Mouse (Mus musculus) midbrain, embryonic 13.5 days (tissue): ENCODE measurements at regions not wholly inside any gene's neighbourhood (a gene's known extent, or its start where the extent isn't known, plus 50 kb on each side); places are given as distances from the start of the nearest gene placed in this dataset.

ENCODE experiments used
- ATAC-seq: fragments of 200-750 bp; cut with Nextera tagmentation; 2 replicates; pipeline ENCODE4 v1.8.0; 2017; ENCODE audit warnings: mild to moderate bottlenecking, moderate TSS enrichment, moderate library complexity
- H3K27ac ChIP-seq: fragments of 300-500 bp; sonication (generic); 2 replicates; pipeline ENCODE4 v1.5.1; 2015; ENCODE audit warnings: inconsistent platforms, mild to moderate bottlenecking, moderate library complexity
- H3K27me3 ChIP-seq: fragments of 300-500 bp; sonication (generic); 2 replicates; pipeline ENCODE4 v1.6.1; 2015; ENCODE audit warnings: mild to moderate bottlenecking, inconsistent platforms
- H3K36me3 ChIP-seq: fragments of 300-500 bp; sonication (generic); 2 replicates; pipeline ENCODE4 v1.6.1; 2015; ENCODE audit warnings: mild to moderate bottlenecking, inconsistent platforms
- H3K4me1 ChIP-seq: fragments of 300-500 bp; sonication (generic); replicated peaks from 2 replicates; pipeline ENCODE4 v1.6.1; 2015; ENCODE audit warnings: inconsistent platforms
- H3K4me2 ChIP-seq: fragments of 300-500 bp; sonication (generic); replicated peaks from 2 replicates; pipeline ENCODE4 v1.6.1; 2015; ENCODE audit warnings: moderate library complexity, mild to moderate bottlenecking, inconsistent platforms
- H3K4me3 ChIP-seq: fragments of 300-500 bp; sonication (generic); replicated peaks from 2 replicates; pipeline ENCODE4 v1.5.1; 2015; ENCODE audit warnings: mild to moderate bottlenecking, inconsistent platforms
- H3K9ac ChIP-seq: fragments of 300-500 bp; sonication (generic); replicated peaks from 2 replicates; pipeline ENCODE4 v1.6.1; 2015; ENCODE audit warnings: mild to moderate bottlenecking, inconsistent platforms
- H3K9me3 ChIP-seq: fragments of 300-500 bp; sonication (generic); 2 replicates; pipeline ENCODE4 v1.6.1; 2016; ENCODE audit warnings: mild to moderate bottlenecking, inconsistent platforms
- WGBS: fragments of 180-500 bp; shearing (Covaris S2); methylation state at CpG from one replicate; pipeline ENCODE4 v1.1.7; 2015; 5-methylcytosine and 5-hydroxymethylcytosine counted together

DNA sequence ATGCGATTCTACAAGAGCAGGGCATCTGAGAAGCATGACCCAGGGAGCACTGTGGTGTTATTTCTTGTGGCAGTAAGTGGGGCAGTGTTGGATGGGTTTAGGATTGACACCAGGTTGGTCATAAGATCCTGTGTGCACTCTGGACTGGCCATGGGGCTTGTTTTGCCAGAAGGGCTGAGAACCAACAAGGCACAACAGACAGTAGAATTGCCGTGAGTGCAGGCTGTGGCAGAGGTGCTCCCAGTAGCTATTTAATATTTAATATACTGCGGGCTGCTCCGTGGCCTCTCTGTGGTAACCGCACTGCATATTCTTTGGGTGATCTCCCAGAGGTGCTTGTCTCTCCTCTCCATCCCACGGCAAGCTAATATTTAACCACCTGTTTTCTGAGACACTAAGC, 88.5 kb downstream of the 4930426L09Rik start:
- H3K9me3 ChIP-seq, result no peaks in the 10 kb centered on the region
- no peak for ATAC-seq
- no peak overlapping the region; the same call in 1 of the 2 replicates for H3K27ac ChIP-seq
- 90% methylated on average over 6 of the region's 6 CpGs for WGBS
- H3K4me2 ChIP-seq, result no peak overlapping the region
- no peaks in the 10 kb centered on the region for H3K4me1 ChIP-seq
- no peaks in the 10 kb centered on the region for H3K36me3 ChIP-seq
- no peak overlapping the region for H3K9ac ChIP-seq
- H3K27me3 ChIP-seq, result no peaks in the 10 kb centered on the region
- H3K4me3 ChIP-seq, result no peak overlapping the region

DNA sequence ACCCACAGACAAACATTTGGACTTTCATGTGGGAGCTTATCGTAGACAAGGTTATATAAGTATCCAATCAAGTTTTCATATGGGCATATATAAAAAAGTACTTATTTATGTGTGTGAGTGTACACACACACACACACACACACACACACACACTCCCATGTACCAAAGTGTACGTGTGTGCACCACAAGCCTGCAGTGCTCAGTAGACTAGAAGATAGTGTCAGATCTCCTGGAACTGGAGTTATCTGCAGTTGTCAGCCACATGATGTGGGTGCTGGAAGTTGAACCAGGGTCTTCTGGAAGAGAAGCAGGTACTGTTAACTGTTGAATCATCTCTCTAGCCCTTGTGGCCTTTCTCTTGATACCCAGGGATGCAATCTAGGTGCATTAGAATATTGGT, 99.7 kb upstream of the Armc3 start:
- Histone ChIP-seq H3K4me1 (no peaks in the 10 kb centered on the region), H3K9ac (no peak overlapping the region), H3K4me3 (no peak overlapping the region), H3K27me3 (no peaks in the 10 kb centered on the region), H3K9me3 (no peaks in the 10 kb centered on the region), H3K36me3 (no peaks in the 10 kb centered on the region), H3K27ac (no peak overlapping the region), H3K4me2 (no peak overlapping the region)
- 85% methylated on average over 2 of the region's 2 CpGs for WGBS
- ATAC-seq, result no peak

DNA sequence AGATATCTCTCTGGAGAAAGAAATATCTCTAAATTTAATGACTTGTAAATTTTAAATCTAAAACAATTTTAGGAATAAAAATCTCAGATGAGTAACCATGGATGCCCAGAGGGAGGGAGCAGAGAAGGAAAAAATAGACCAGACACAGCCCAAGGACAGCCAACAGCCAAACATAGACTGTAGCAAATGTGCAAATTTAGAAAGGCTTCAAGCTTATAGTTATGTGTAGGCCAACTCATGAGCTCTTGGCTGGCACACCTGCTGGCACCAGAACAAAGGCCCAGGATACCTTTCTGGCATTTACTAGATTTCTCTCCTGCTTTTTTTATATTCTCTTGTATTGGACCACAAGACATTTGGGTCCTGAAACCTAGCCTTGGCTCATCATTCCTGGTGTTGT, 90.3 kb upstream of the Armc3 start:
- Histone ChIP-seq H3K27me3 (no peaks in the 10 kb centered on the region), H3K27ac (no peak overlapping the region), H3K4me3 (no peak overlapping the region), H3K36me3 (no peaks in the 10 kb centered on the region), H3K4me1 (no peaks in the 10 kb centered on the region), H3K9me3 (no peaks in the 10 kb centered on the region), H3K9ac (no peak overlapping the region), H3K4me2 (no peak overlapping the region)
- no peak for ATAC-seq

DNA sequence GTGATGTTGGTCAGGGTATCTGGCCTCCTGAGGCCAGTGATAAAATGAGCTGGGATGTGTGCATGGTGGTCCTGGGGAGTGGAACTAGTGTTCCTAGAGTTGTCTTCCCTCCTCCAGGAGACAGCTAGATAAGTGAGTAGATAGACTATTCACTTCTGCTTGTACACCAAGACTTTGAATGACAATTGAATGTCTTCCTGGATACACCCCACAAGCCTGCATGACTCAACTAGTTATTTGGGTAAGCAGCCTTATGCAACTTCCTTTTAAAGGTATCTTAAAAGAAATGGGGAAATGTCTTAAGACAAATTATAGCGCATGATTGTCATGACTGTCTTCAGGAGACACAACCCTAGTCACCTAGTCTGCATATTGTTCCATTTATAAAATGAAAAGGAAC, 79.2 kb upstream of the Armc3 start:
- Histone ChIP-seq H3K4me2 (no peak overlapping the region), H3K27ac (no peak overlapping the region), H3K27me3 (no peaks in the 10 kb centered on the region), H3K9me3 (no peaks in the 10 kb centered on the region), H3K9ac (no peak overlapping the region), H3K4me3 (no peak overlapping the region), H3K36me3 (no peaks in the 10 kb centered on the region), H3K4me1 (no peaks in the 10 kb centered on the region)
- ATAC-seq, result no peak
- 93% methylated on average over 1 of the region's 1 CpGs for WGBS

DNA sequence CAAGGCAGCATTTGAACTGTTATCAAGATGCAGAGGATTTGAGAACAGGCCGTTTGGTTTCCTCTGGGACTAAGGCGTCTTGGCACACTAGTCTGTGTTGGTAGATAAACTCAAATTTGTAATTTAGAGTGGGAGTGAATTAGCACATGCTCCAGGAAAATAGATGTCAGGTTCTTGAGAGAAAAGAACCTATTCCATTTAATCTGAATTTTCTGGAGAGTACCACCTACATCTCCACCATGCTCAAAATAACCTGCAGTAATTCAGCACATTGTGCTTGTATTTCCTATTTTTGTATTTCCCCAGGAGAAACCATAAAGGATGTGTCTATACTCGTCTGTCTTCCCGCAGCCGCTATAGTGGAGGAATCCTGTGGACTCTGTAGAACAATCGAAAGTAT, 66.2 kb upstream of the Armc3 start:
- no peak for ATAC-seq
- H3K4me1 ChIP-seq, result no peaks in the 10 kb centered on the region
- no peak overlapping the region for H3K27ac ChIP-seq
- H3K27me3 ChIP-seq, result no peaks in the 10 kb centered on the region
- no peak overlapping the region for H3K9ac ChIP-seq
- H3K36me3 ChIP-seq, result no peaks in the 10 kb centered on the region
- 86% methylated on average over 6 of the region's 6 CpGs for WGBS
- H3K9me3 ChIP-seq, result no peaks in the 10 kb centered on the region
- H3K4me2 ChIP-seq, result no peak overlapping the region
- H3K4me3 ChIP-seq, result no peak overlapping the region

DNA sequence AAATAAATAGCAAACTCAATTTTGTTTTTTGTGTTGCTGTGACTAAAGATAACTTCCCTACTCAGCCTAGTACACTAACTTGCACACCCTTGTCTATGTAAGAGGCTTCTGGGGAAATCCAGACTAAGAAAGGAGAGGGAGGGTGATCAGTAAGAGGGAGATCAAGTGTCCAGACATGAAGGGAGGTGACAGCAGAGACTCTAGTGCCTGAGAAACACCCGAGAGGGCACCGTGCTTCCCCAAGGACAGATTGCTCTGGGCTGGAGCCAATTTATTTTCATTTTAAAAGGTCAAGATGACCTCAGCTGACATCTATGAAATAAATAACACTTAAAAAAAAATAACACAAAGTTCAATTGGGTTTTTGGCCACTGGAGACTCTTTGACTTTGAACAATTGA, 56.5 kb upstream of the Armc3 start:
- H3K36me3 ChIP-seq, result no peaks in the 10 kb centered on the region
- H3K9me3 ChIP-seq, result no peaks in the 10 kb centered on the region
- H3K27ac ChIP-seq, result no peak overlapping the region
- 77% methylated on average over 2 of the region's 2 CpGs for WGBS
- H3K4me1 ChIP-seq, result peaks cover 5% of the 10 kb centered on the region; the same call in 1 of the 2 replicates
- H3K9ac ChIP-seq, result no peak overlapping the region
- ATAC-seq, result no peak
- H3K4me3 ChIP-seq, result no peak overlapping the region
- H3K4me2 ChIP-seq, result no peak overlapping the region
- no peaks in the 10 kb centered on the region for H3K27me3 ChIP-seq

DNA sequence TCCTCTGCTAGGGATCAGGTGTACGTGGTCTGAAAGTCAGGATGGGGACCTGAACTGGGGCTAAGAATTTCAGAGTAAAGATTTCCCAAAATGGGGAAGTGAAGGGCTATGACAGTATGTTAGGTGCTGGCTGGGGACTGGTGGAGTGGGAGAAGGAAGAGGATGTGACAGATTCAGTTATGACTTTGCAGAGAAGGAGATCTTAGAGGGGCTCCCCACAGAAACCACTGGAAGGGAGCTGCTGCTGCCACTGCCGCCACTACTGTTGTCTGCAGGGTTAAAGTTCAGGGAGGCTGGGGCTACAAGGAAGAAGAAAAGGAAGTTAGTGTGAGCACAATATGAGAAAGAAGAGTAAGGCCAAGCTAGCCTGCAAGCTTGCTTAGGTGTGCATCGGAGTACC, 53.7 kb upstream of the Armc3 start:
- no peak for ATAC-seq
- H3K4me1 ChIP-seq, result peaks cover 10% of the 10 kb centered on the region; the same call in 1 of the 2 replicates
- H3K4me3 ChIP-seq, result no peak overlapping the region
- whole genome bisulfite sequencing, result 84% methylated on average over 3 of the region's 3 CpGs
- no peaks in the 10 kb centered on the region for H3K36me3 ChIP-seq
- no peak overlapping the region for H3K27ac ChIP-seq
- H3K4me2 ChIP-seq, result no peak overlapping the region
- no peaks in the 10 kb centered on the region for H3K9me3 ChIP-seq
- H3K9ac ChIP-seq, result no peak overlapping the region
- H3K27me3 ChIP-seq, result no peaks in the 10 kb centered on the region

DNA sequence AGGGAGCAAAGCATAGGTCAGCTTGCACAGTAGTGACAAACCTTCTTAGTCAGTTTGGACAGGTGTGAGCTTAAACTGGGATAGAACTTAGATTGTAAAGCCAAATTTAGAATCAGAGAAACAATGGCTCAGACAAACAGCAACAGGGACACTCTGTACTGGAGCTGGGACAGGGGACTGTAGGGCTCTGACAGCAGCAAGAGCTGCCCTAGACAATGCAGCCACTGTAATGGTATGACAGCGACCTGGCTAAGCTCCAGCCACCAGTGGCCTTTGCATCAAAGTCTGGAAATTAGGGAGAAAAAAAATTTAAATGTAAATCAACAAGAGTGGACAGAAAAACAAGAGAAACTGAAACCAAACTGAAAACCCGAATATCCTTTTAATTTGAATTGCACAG, 53.2 kb upstream of the Armc3 start:
- peaks cover 10% of the 10 kb centered on the region; the same call in 1 of the 2 replicates for H3K4me1 ChIP-seq
- no peak overlapping the region for H3K27ac ChIP-seq
- H3K9ac ChIP-seq, result no peak overlapping the region
- H3K27me3 ChIP-seq, result no peaks in the 10 kb centered on the region
- no peaks in the 10 kb centered on the region for H3K9me3 ChIP-seq
- H3K4me2 ChIP-seq, result no peak overlapping the region
- H3K36me3 ChIP-seq, result no peaks in the 10 kb centered on the region
- no peak overlapping the region for H3K4me3 ChIP-seq
- WGBS, result 69% methylated on average over 2 of the region's 2 CpGs
- ATAC-seq, result peak; percentile 73; the same call in 1 of the 2 replicates

DNA sequence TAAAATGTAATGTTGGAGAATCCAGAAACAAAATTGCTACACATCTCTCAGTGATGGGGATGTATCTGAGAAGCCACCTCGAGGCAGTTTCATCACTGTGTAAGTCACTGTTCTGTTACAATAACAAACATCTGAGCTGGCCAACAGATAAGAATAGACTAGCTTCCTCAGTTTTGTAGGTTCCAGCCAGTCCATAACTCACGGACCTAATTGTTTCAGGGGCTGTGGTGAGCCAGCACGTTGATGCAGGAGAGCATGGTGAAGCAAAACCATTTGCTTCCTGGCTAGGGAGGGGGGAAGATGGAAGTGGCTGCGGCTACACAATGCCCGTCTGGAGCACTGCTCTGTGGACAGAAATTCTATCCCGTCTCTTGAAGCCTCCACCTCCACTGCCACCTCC, 52.8 kb upstream of the Armc3 start:
- Histone ChIP-seq H3K27ac (no peak overlapping the region), H3K36me3 (no peaks in the 10 kb centered on the region), H3K9ac (no peak overlapping the region), H3K4me2 (no peak overlapping the region), H3K4me3 (no peak overlapping the region), H3K27me3 (no peaks in the 10 kb centered on the region), H3K4me1 (peaks cover 10% of the 10 kb centered on the region; the same call in 1 of the 2 replicates), H3K9me3 (no peaks in the 10 kb centered on the region)
- ATAC-seq, result no peak
- WGBS, result 67% methylated on average over 6 of the region's 6 CpGs

DNA sequence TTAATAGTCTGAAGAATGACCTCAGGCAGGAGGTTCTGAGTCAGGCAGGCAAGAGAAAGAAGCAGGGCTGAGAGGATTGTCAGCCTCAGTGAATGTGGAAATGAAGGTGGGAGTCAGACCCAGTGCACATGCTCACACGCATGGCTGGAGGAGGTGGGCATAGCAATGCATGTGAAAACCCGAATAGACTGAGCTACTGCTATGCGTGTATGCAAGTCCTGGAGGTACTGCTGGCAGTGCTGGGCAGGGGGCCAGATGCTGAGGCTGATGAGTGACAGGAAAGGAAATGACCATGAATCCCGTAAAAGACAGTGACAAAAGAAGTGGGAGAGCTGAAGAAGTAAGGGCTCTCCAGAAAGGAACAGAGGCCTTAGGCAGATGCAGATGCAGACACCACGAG, 50.3 kb upstream of the Armc3 start:
- peaks cover 10% of the 10 kb centered on the region; the same call in 1 of the 2 replicates for H3K4me1 ChIP-seq
- no peak overlapping the region for H3K27ac ChIP-seq
- 0 out of 2 replicates have a peak, but pooled peaks have one; percentile 24 for ATAC-seq
- no peak overlapping the region for H3K9ac ChIP-seq
- 54% methylated on average over 5 of the region's 5 CpGs for WGBS
- H3K4me3 ChIP-seq, result no peak overlapping the region
- H3K9me3 ChIP-seq, result no peaks in the 10 kb centered on the region
- H3K27me3 ChIP-seq, result no peaks in the 10 kb centered on the region
- H3K36me3 ChIP-seq, result no peaks in the 10 kb centered on the region
- H3K4me2 ChIP-seq, result no peak overlapping the region
